Mouse (Mus musculus) cerebellum, adult 9-10 months (tissue): ENCODE data around the gene Krtap19-9b.

ENCODE experiments used
- DNase-seq: peaks from one replicate; pipeline ENCODE4 v3.0.0; 2022

The Krtap19-9b gene

GRCm38 (mm10) chr16:88932165-88932564 lies at the start of gene Krtap19-9b:
Gene Krtap19-9b, minus strand, starts transcription at chr16:88932265.
- DNase-seq: no peak

- DNase-seq: no peak
Measured at GRCm38 (mm10) chr16:88962773-88963172, 30.7 kb upstream of the Krtap19-9b start, which contains the start of gene Krtap16-3. Gene Krtap16-3, minus strand, starts transcription at chr16:88962873.

- DNase-seq: no peak
Measured at GRCm38 (mm10) chr16:88941106-88941505, 9.0 kb upstream of the Krtap19-9b start.

- no peak for DNase-seq
Measured at GRCm38 (mm10) chr16:88938252-88938651, 6.2 kb upstream of the Krtap19-9b start.

GRCm38 (mm10) chr16:88896357-88896756 lies 35.7 kb downstream of the Krtap19-9b start, which contains the start of gene Krtap19-5:
Gene Krtap19-5, minus strand, starts transcription at chr16:88896457.
- no peak for DNase-seq

GRCm38 (mm10) chr16:88886870-88887269 lies 45.2 kb downstream of the Krtap19-9b start:
- DNase-seq: no peak

GRCm38 (mm10) chr16:88884989-88885388 lies 47.1 kb downstream of the Krtap19-9b start, which contains the start of gene Krtap19-4:
Gene Krtap19-4, minus strand, starts transcription at chr16:88885089.
- no peak for DNase-seq
